Mouse (Mus musculus): ENCODE results near the gene Psd4. TPM values are rescaled to one million over a fixed set of nuclear protein-coding genes. Genes with fewer than 3 reads are reported as not detected.

Gene Psd4
- polyA plus RNA-seq, 1 experiment from 2014 or later = 26.6 TPM

GRCm38 (mm10) chr2:24407701-24408485 lies 40.5 kb downstream of the Psd4 start:
- 94% methylated on average over 4 of the region's 4 CpGs for WGBS (ENCODE audit: missing documents)
- Histone ChIP-seq H3K27ac (no peak overlapping the region), H3K36me3 (ENCODE audit: inconsistent target) (peaks cover 52% of the 10 kb centered on the region), H3K79me2 (ENCODE audit: inconsistent target) (no peaks in the 10 kb centered on the region), H3K4me3 (ENCODE audit: inconsistent target) (no peak overlapping the region)

- Histone ChIP-seq H3K79me2 (ENCODE audit: inconsistent target) (no peaks in the 10 kb centered on the region), H3K4me3 (ENCODE audit: inconsistent target) (no peak overlapping the region), H3K27ac (no peak overlapping the region), H3K36me3 (ENCODE audit: inconsistent target) (peaks cover 40% of the 10 kb centered on the region)
- 10% methylated on average over 2 of the region's 2 CpGs for WGBS (ENCODE audit: missing documents)
These were observed 41.8 kb downstream of the Psd4 start for GRCm38 (mm10) chr2:24409166-24409565.

GRCm38 (mm10) chr2:24413172-24413571 lies 45.8 kb downstream of the Psd4 start:
- H3K36me3 ChIP-seq (ENCODE audit: inconsistent target) = peaks cover 3% of the 10 kb centered on the region; the same call in 1 of the 2 replicates
- 72% methylated on average over 3 of the region's 3 CpGs for WGBS (ENCODE audit: missing documents)
- no peak overlapping the region for H3K4me3 ChIP-seq (ENCODE audit: inconsistent target)
- no peak overlapping the region for H3K27ac ChIP-seq
- H3K79me2 ChIP-seq (ENCODE audit: inconsistent target) = no peaks in the 10 kb centered on the region

GRCm38 (mm10) chr2:24413677-24414076 lies 46.3 kb downstream of the Psd4 start:
- Histone ChIP-seq H3K36me3 (ENCODE audit: inconsistent target) (no peaks in the 10 kb centered on the region), H3K79me2 (ENCODE audit: inconsistent target) (no peaks in the 10 kb centered on the region), H3K27ac (no peak overlapping the region), H3K4me3 (ENCODE audit: inconsistent target) (no peak overlapping the region)
- 96% methylated on average over 4 of the region's 4 CpGs for WGBS (ENCODE audit: missing documents)

- H3K36me3 ChIP-seq (ENCODE audit: inconsistent target) = no peaks in the 10 kb centered on the region
- 20% methylated on average over 9 of the region's 9 CpGs for WGBS (ENCODE audit: missing documents)
- no peak overlapping the region for H3K4me3 ChIP-seq (ENCODE audit: inconsistent target)
- H3K79me2 ChIP-seq (ENCODE audit: inconsistent target) = no peaks in the 10 kb centered on the region
- H3K27ac ChIP-seq = no peak overlapping the region
These were observed 49.3 kb downstream of the Psd4 start for GRCm38 (mm10) chr2:24416668-24417067.

GRCm38 (mm10) chr2:24417106-24417505 lies 49.7 kb downstream of the Psd4 start:
- Histone ChIP-seq H3K79me2 (ENCODE audit: inconsistent target) (no peaks in the 10 kb centered on the region), H3K36me3 (ENCODE audit: inconsistent target) (no peaks in the 10 kb centered on the region), H3K27ac (no peak overlapping the region), H3K4me3 (ENCODE audit: inconsistent target) (no peak overlapping the region)
- WGBS (ENCODE audit: missing documents) = 23% methylated on average over 2 of the region's 2 CpGs

GRCm38 (mm10) chr2:24417564-24417963 lies 50.2 kb downstream of the Psd4 start:
- WGBS (ENCODE audit: missing documents) = 97% methylated on average over 4 of the region's 4 CpGs
- Histone ChIP-seq H3K4me3 (ENCODE audit: inconsistent target) (no peak overlapping the region), H3K27ac (no peak overlapping the region), H3K36me3 (ENCODE audit: inconsistent target) (no peaks in the 10 kb centered on the region), H3K79me2 (ENCODE audit: inconsistent target) (no peaks in the 10 kb centered on the region)

- Histone ChIP-seq H3K4me3 (ENCODE audit: inconsistent target) (no peak overlapping the region), H3K79me2 (ENCODE audit: inconsistent target) (no peaks in the 10 kb centered on the region), H3K27ac (no peak overlapping the region), H3K36me3 (ENCODE audit: inconsistent target) (no peaks in the 10 kb centered on the region)
- WGBS (ENCODE audit: missing documents) = 97% methylated on average over 6 of the region's 6 CpGs
These were observed 54.0 kb downstream of the Psd4 start for GRCm38 (mm10) chr2:24421211-24421863.

- Histone ChIP-seq H3K79me2 (ENCODE audit: inconsistent target) (no peaks in the 10 kb centered on the region), H3K4me3 (ENCODE audit: inconsistent target) (no peak overlapping the region), H3K36me3 (ENCODE audit: inconsistent target) (no peaks in the 10 kb centered on the region), H3K27ac (no peak overlapping the region)
- WGBS (ENCODE audit: missing documents) = 79% methylated on average over 3 of the region's 3 CpGs
These were observed 55.4 kb downstream of the Psd4 start for GRCm38 (mm10) chr2:24422815-24423214.

GRCm38 (mm10) chr2:24425630-24426029 lies 58.2 kb downstream of the Psd4 start:
- Histone ChIP-seq H3K27ac (no peak overlapping the region), H3K4me3 (ENCODE audit: inconsistent target) (no peak overlapping the region), H3K36me3 (ENCODE audit: inconsistent target) (no peaks in the 10 kb centered on the region), H3K79me2 (ENCODE audit: inconsistent target) (no peaks in the 10 kb centered on the region)
- WGBS (ENCODE audit: missing documents) = 36% methylated on average over 2 of the region's 2 CpGs

GRCm38 (mm10) chr2:24427866-24428675 lies 60.7 kb downstream of the Psd4 start:
- WGBS (ENCODE audit: missing documents) = 84% methylated on average over 11 of the region's 12 CpGs
- Histone ChIP-seq H3K36me3 (ENCODE audit: inconsistent target) (no peaks in the 10 kb centered on the region), H3K27ac (no peak overlapping the region), H3K79me2 (ENCODE audit: inconsistent target) (no peaks in the 10 kb centered on the region), H3K4me3 (ENCODE audit: inconsistent target) (no peak overlapping the region)

GRCm38 (mm10) chr2:24429806-24430205 lies 62.4 kb downstream of the Psd4 start:
- no peak overlapping the region for H3K4me3 ChIP-seq (ENCODE audit: inconsistent target)

GRCm38 (mm10) chr2:24434670-24435069 lies 67.3 kb downstream of the Psd4 start:
- 82% methylated on average over 2 of the region's 2 CpGs for WGBS (ENCODE audit: missing documents)

More at GRCm38 (mm10) chr2:24429806-24430205, 62.4 kb downstream of the Psd4 start:
- H3K36me3 ChIP-seq (ENCODE audit: inconsistent target) = no peaks in the 10 kb centered on the region
- no peak overlapping the region for H3K27ac ChIP-seq
- 24% methylated on average over 4 of the region's 4 CpGs for WGBS (ENCODE audit: missing documents)
- H3K79me2 ChIP-seq (ENCODE audit: inconsistent target) = no peaks in the 10 kb centered on the region

GRCm38 (mm10) chr2:24435699-24436098 lies 68.3 kb downstream of the Psd4 start:
- Histone ChIP-seq H3K36me3 (ENCODE audit: inconsistent target) (no peaks in the 10 kb centered on the region), H3K79me2 (ENCODE audit: inconsistent target) (no peaks in the 10 kb centered on the region), H3K4me3 (ENCODE audit: inconsistent target) (no peak overlapping the region), H3K27ac (no peak overlapping the region)
- WGBS (ENCODE audit: missing documents) = 67% methylated on average over 11 of the region's 11 CpGs

More at GRCm38 (mm10) chr2:24434670-24435069, 67.3 kb downstream of the Psd4 start:
- Histone ChIP-seq H3K79me2 (ENCODE audit: inconsistent target) (no peaks in the 10 kb centered on the region), H3K4me3 (ENCODE audit: inconsistent target) (no peak overlapping the region), H3K27ac (no peak overlapping the region), H3K36me3 (ENCODE audit: inconsistent target) (no peaks in the 10 kb centered on the region)

All from macrophage (primary cell).